Mouse (Mus musculus) bone marrow macrophage, adult 2 months (primary cell): ENCODE measurements around the gene Lemd2. TPM values are rescaled to one million over a fixed set of nuclear protein-coding genes. Genes with fewer than 3 reads are reported as not detected.
A peak's percentile ranks its signal among the peaks of the same experiment; 100 is the strongest.

Experiments used
- H3K27ac ChIP-seq: 2 replicates; pipeline ENCODE4 v1.5.1; 2012; ENCODE audit warnings: low read depth, low read length; ENCODE audit not compliant: insufficient read depth
- H3K4me1 ChIP-seq: 2 replicates; pipeline ENCODE4 v1.6.1; 2012; ENCODE audit warnings: low read length; ENCODE audit not compliant: control insufficient read depth, insufficient read depth
- H3K4me3 ChIP-seq: 2 replicates; pipeline ENCODE4 v1.5.1; 2012; ENCODE audit warnings: mild to moderate bottlenecking, low read length, moderate library complexity; ENCODE audit not compliant: insufficient read depth
- CTCF ChIP-seq: IDR thresholded peaks from 2 replicates; pipeline ENCODE4 v1.5.1; 2012; ENCODE audit warnings: low read depth, mild to moderate bottlenecking, low read length, moderate library complexity
- POLR2A ChIP-seq: IDR thresholded peaks from 2 replicates; pipeline ENCODE4 v1.6.1; 2012; ENCODE audit warnings: mild to moderate bottlenecking, low read depth, low read length, borderline replicate concordance
- polyA plus RNA-seq: library from polyadenylated mRNA; stranded (reverse); fragments of >200 nt; gene quantifications from 2 replicates; pipeline ENCODE4 v1.2.4, GENCODE M21; 2012; ENCODE audit not compliant: missing spikeins, insufficient read depth, insufficient read length

Gene Lemd2
- polyA plus RNA-seq, 1 experiment: 52.7 TPM

- Histone ChIP-seq H3K27ac (no peak overlapping the region), H3K4me3 (no peak overlapping the region), H3K4me1 (no peaks in the 10 kb centered on the region)
- TF ChIP-seq CTCF: peak; percentile 53; the same call in 1 of the 2 replicates
- no peak for TF ChIP-seq POLR2A
Measured at GRCm38 (mm10) chr17:27151411-27151810, 52.9 kb downstream of the Lemd2 start.

- H3K4me1 ChIP-seq: no peaks in the 10 kb centered on the region
- H3K4me3 ChIP-seq: no peak overlapping the region
- no peak for TF ChIP-seq POLR2A
- H3K27ac ChIP-seq: no peak overlapping the region
Measured at GRCm38 (mm10) chr17:27150871-27151270, 53.4 kb downstream of the Lemd2 start.

- Histone ChIP-seq H3K27ac (no peak overlapping the region), H3K4me3 (no peak overlapping the region), H3K4me1 (peaks cover 3% of the 10 kb centered on the region; the same call in 1 of the 2 replicates)
- TF ChIP-seq CTCF (no peak), POLR2A (no peak)
Measured at GRCm38 (mm10) chr17:27146323-27146923, 57.8 kb downstream of the Lemd2 start.

GRCm38 (mm10) chr17:27144152-27144551, 60.1 kb downstream of the Lemd2 start:
- TF ChIP-seq CTCF: no peak
- no peak for TF ChIP-seq POLR2A
- Histone ChIP-seq H3K27ac (no peak overlapping the region), H3K4me1 (peaks cover 3% of the 10 kb centered on the region; the same call in 1 of the 2 replicates), H3K4me3 (no peak overlapping the region)

GRCm38 (mm10) chr17:27141971-27142450, 62.3 kb downstream of the Lemd2 start:
- TF ChIP-seq POLR2A (no peak), CTCF (no peak)
- Histone ChIP-seq H3K27ac (no peak overlapping the region), H3K4me3 (no peak overlapping the region), H3K4me1 (peaks cover 3% of the 10 kb centered on the region; the same call in 1 of the 2 replicates)

- Histone ChIP-seq H3K4me1 (peaks cover 3% of the 10 kb centered on the region; the same call in 1 of the 2 replicates), H3K4me3 (no peak overlapping the region), H3K27ac (no peak overlapping the region)
- TF ChIP-seq POLR2A: no peak
- TF ChIP-seq CTCF: no peak
Measured at GRCm38 (mm10) chr17:27140262-27140661, 64.0 kb downstream of the Lemd2 start.

Other genes with a start within 250 kb of the Lemd2 start
- gene Zbtb9, start 231.3 kb downstream of the Lemd2 start, polyA plus RNA-seq: 10.4 TPM in 2 replicates
- gene Bak1, start 175.5 kb downstream of the Lemd2 start, polyA plus RNA-seq: 60.8 and 83.0 TPM in 2 replicates
- 3.1 and 3.5 TPM in 2 replicates for gene Itpr3, start 147.2 kb downstream of the Lemd2 start, polyA plus RNA-seq
- 75.5 and 91.6 TPM in 2 replicates for gene Uqcc2, start 70.6 kb downstream of the Lemd2 start, polyA plus RNA-seq
- gene Ip6k3, start 36.7 kb downstream of the Lemd2 start, polyA plus RNA-seq: not detected in 2 replicates